Mouse (Mus musculus): ENCODE data around the gene Rnf135. TPM values are rescaled to one million over a fixed set of nuclear protein-coding genes. Genes with fewer than 3 reads are reported as not detected.

Rnf135 gene
- total and polyA plus RNA-seq, 3 experiments, result 10.9 to 12.4 (median 11.3) TPM

- peaks cover 9% of the 10 kb centered on the region for H3K9me3 ChIP-seq (replicated peaks; ENCODE audit: low read length)
- H3K9ac ChIP-seq (ENCODE audit: insufficient read depth, low read depth), result no peak overlapping the region
- in situ Hi-C loops (cut with MboI; ENCODE audit: low pct_ligation_motif_present, low pct_unique_long_range_greater_than_20kb, low sequenced_read_pairs), result no loop called here
- H3K27me3 ChIP-seq (replicated peaks), result no peaks in the 10 kb centered on the region
- TF ChIP-seq IRF4 (IDR thresholded peaks at IDR 0.05; ENCODE audit: low read depth, low read length), result 0 out of 2 replicates have a peak, but pooled peaks have one; percentile 13
- no peak for TF ChIP-seq EP300 (IDR thresholded peaks at IDR 0.05; ENCODE audit: low read length)
- dilution Hi-C loops (cut with MboI; ENCODE audit: extremely low pct_ligation_motif_present, extremely low pct_unique_long_range_greater_than_20kb, low sequenced_read_pairs), result no loop called here
- no peak overlapping the region for H3K4me3 ChIP-seq (replicated peaks in 1 of 3; ENCODE audit: low read depth in 2 of 3, low read length in 2 of 3, poor library complexity in 1 of 3)
- DNase-seq (ENCODE audit: extremely low read depth), result no peak
- H3K36me3 ChIP-seq (replicated peaks in 1 of 2; ENCODE audit: control insufficient read depth in 1 of 2, insufficient read depth in 1 of 2, low read length in 1 of 2), result no peaks in the 10 kb centered on the region
- no peaks in the 10 kb centered on the region for H3K79me2 ChIP-seq (replicated peaks; ENCODE audit: control insufficient read depth, extremely low read depth, insufficient read depth, poor library complexity, severe bottlenecking)
- H3K4me2 ChIP-seq (ENCODE audit: insufficient read depth, low read depth, poor library complexity, severe bottlenecking), result no peak overlapping the region
- no peak overlapping the region for H3K27ac ChIP-seq (ENCODE audit: insufficient read depth, low read depth)
- H3K4me1 ChIP-seq (ENCODE audit: control insufficient read depth in 1 of 2, insufficient read depth in 2 of 2), result peaks cover 10 to 33% of the 10 kb centered on the region in 2 experiments
Observed at GRCm38 (mm10) chr11:80159018-80159417, 24.6 kb upstream of the Rnf135 start.

GRCm38 (mm10) chr11:80161041-80161440, 22.6 kb upstream of the Rnf135 start:
- Histone ChIP-seq H3K27me3 (replicated peaks) (no peaks in the 10 kb centered on the region), H3K27ac (ENCODE audit: insufficient read depth, low read depth) (no peak overlapping the region), H3K79me2 (replicated peaks; ENCODE audit: control insufficient read depth, extremely low read depth, insufficient read depth, poor library complexity, severe bottlenecking) (no peaks in the 10 kb centered on the region), H3K9ac (ENCODE audit: insufficient read depth, low read depth) (no peak overlapping the region), H3K4me2 (ENCODE audit: insufficient read depth, low read depth, poor library complexity, severe bottlenecking) (no peak overlapping the region), H3K4me1 (ENCODE audit: control insufficient read depth in 1 of 2, insufficient read depth in 2 of 2) (peaks cover 4 to 35% of the 10 kb centered on the region in 2 experiments; a peak in 2 of 4 replicates), H3K9me3 (replicated peaks; ENCODE audit: low read length) (no peaks in the 10 kb centered on the region), H3K4me3 (replicated peaks in 1 of 3; ENCODE audit: low read depth in 2 of 3, low read length in 2 of 3, poor library complexity in 1 of 3) (no peak overlapping the region), H3K36me3 (replicated peaks in 1 of 2; ENCODE audit: control insufficient read depth in 1 of 2, insufficient read depth in 1 of 2, low read length in 1 of 2) (peaks cover 0 to 6% of the 10 kb centered on the region in 2 experiments)
- TF ChIP-seq ZC3H11A (IDR thresholded peaks at IDR 0.05; ENCODE audit: low read depth, low read length), result no peak
- no peak for TF ChIP-seq UBTF (IDR thresholded peaks at IDR 0.05; ENCODE audit: low read depth, low read length)
- no peak for TF ChIP-seq HCFC1 (IDR thresholded peaks at IDR 0.05; ENCODE audit: low read depth, low read length)
- no peak for TF ChIP-seq KAT2A (IDR thresholded peaks at IDR 0.05; ENCODE audit: insufficient replicate concordance, low read length)
- TF ChIP-seq JUN (IDR thresholded peaks at IDR 0.05; ENCODE audit: insufficient read depth, low read depth, low read length), result no peak
- no peak for TF ChIP-seq MXI1 (IDR thresholded peaks at IDR 0.05; ENCODE audit: low read depth, low read length)
- TF ChIP-seq SIN3A (IDR thresholded peaks at IDR 0.05; ENCODE audit: low read length), result no peak
- no peak for TF ChIP-seq SMC3 (IDR thresholded peaks at IDR 0.05; ENCODE audit: low read depth, low read length)
- TF ChIP-seq GABPA (IDR thresholded peaks at IDR 0.05; ENCODE audit: insufficient replicate concordance, low read depth, low read length), result no peak
- no peak for TF ChIP-seq IRF4 (IDR thresholded peaks at IDR 0.05; ENCODE audit: low read depth, low read length)
- no peak for TF ChIP-seq RCOR1 (conservative IDR thresholded peaks at IDR 0.05; ENCODE audit: low read depth, low read length)
- no peak for TF ChIP-seq CTCF (conservative IDR thresholded peaks at IDR 0.05 in 1 of 2, IDR thresholded peaks at IDR 0.05 in 1 of 2; ENCODE audit: low read depth in 2 of 2, low read length in 2 of 2)
- dilution Hi-C loops (cut with MboI; ENCODE audit: extremely low pct_ligation_motif_present, extremely low pct_unique_long_range_greater_than_20kb, low sequenced_read_pairs) (no loop called here), in situ Hi-C loops (cut with MboI; ENCODE audit: low pct_ligation_motif_present, low pct_unique_long_range_greater_than_20kb, low sequenced_read_pairs) (no loop called here)
- no peak for DNase-seq (ENCODE audit: extremely low read depth)

Measured in CH12.LX (cell line).